Mouse (Mus musculus): ENCODE measurements around the gene A630095N17Rik.

GRCm38 (mm10) chr1:75262969-75263951 lies 31.4 kb upstream of the A630095N17Rik start:
- TF ChIP-seq RAD21 (IDR thresholded peaks at IDR 0.05; ENCODE audit: low read depth, low read length) (no peak), EP300 (IDR thresholded peaks at IDR 0.05; ENCODE audit: low read length) (no peak), ETS1 (conservative IDR thresholded peaks at IDR 0.05; ENCODE audit: low read depth, low read length) (no peak), CTCF (conservative IDR thresholded peaks at IDR 0.05 in 1 of 2, IDR thresholded peaks at IDR 0.05 in 1 of 2; ENCODE audit: low read depth in 2 of 2, low read length in 2 of 2) (no peak), POLR2AphosphoS2 (IDR thresholded peaks at IDR 0.05; ENCODE audit: low read depth, low read length) (no peak), HCFC1 (IDR thresholded peaks at IDR 0.05; ENCODE audit: low read depth, low read length) (no peak)
